Mouse (Mus musculus): Measurements from ENCODE around the gene Rad17. TPM values are rescaled to one million over a fixed set of nuclear protein-coding genes. Genes with fewer than 3 reads are reported as not detected.

Rad17 gene
- total RNA-seq, 4 experiments from 2014 or later: 10.0 to 14.6 (median 12.8) TPM

DNA sequence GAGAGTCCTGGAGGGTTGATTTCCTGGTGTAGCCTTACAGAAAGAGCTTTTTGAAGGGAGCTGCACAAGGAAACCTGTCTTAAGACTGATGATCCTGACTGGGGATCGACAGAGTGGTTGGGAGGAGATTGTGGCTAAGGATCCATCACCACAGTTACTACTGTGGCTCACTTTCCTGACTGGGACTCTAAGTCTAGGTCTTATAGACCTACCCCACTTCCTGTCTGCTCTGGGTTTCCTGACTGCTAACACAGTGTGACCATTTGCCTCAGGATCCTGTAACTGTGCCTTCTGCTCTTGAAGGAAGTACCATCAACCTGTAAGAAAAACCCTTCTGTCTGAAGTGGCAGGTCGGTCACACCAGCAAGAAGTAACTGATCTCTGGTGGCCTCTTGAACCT lies 80.1 kb downstream of the Rad17 start:
- DNase-seq (ENCODE audit: low spot score in 2 of 2): no peak

DNA sequence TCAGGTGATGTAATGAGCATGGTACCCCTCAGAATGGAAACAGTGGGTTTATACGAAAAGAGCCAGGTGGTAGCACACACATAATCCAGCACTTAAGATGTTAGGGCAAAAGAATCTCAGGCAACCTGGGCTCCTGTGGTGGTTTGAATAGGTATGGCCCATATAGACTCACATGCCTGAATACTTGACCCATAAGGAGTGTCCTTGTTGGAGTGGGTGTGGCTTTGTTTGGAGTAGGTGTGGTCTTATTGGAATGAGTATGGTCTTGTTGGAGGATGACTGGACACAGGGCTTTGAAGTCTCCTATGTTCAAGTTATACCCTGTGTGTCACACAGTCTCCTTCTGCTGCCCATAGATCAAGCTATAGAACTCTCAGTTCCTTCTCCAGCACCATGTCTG lies 82.5 kb downstream of the Rad17 start:
- DNase-seq (ENCODE audit: low spot score in 2 of 2): no peak

Other genes starting within 250 kb of the Rad17 start
- not detected for gene Naip1, start 198.2 kb downstream of the Rad17 start, total RNA-seq (2022)
- 10 to 100 TPM; 15.6 to 22.0 (median 18.0) TPM for gene Gtf2h2, start 158.5 kb downstream of the Rad17 start, total RNA-seq (2022)
- gene Ocln, start 98.3 kb downstream of the Rad17 start, total RNA-seq (2022): under 1 TPM in 1 of 4 experiments, not detected in 3; 0.29 TPM
- gene Marveld2, start 34.1 kb downstream of the Rad17 start, total RNA-seq (2022): under 1 TPM; 0.43 to 0.94 (median 0.63) TPM
- 10 to 100 TPM; 68.7 to 75.7 (median 73.5) TPM for gene Ak6, start 72 bp downstream of the Rad17 start, total RNA-seq (2022)
- gene Taf9, start 528 bp upstream of the Rad17 start, total RNA-seq (2022): 10 to 100 TPM in 1 of 4 experiments, 1 to 10 TPM in 3; 2.1 to 15.4 (median 9.3) TPM
- under 1 TPM in 3 of 4 experiments, not detected in 1; 0.29 to 0.43 (median 0.38) TPM for gene Ccdc125, start 18.7 kb upstream of the Rad17 start, total RNA-seq (2022)
- 10 to 100 TPM in 3 of 4 experiments, 1 to 10 TPM in 1; 9.1 to 13.1 (median 11.8) TPM for gene Cdk7, start 79.9 kb upstream of the Rad17 start, total RNA-seq (2022)
- 100 to 1,000 TPM; 111 to 125 (median 118) TPM for gene Mrps36, start 93.6 kb upstream of the Rad17 start, total RNA-seq (2022)
- not detected for gene Cenph, start 124.8 kb upstream of the Rad17 start, total RNA-seq (2022)
- under 1 TPM in 1 of 4 experiments, not detected in 3; 0.25 TPM for gene Ccnb1, start 135.5 kb upstream of the Rad17 start, total RNA-seq (2022)
- 10 to 100 TPM in 1 of 4 experiments, 1 to 10 TPM in 3; 7.4 to 10.3 (median 8.9) TPM for gene Slc30a5, start 182.4 kb upstream of the Rad17 start, total RNA-seq (2022)

All from gastrocnemius, adult 8-10 months (tissue).